Mouse (Mus musculus) inflammation-experienced regulatory T-cells, adult 6 months (primary cell): ENCODE measurements around the gene Odr4. TPM values are rescaled to one million over a fixed set of nuclear protein-coding genes. Genes with fewer than 3 reads are reported as not detected.

Experiments
- ATAC-seq: one replicate; pipeline ENCODE4 v1.8.0; 2017
- polyA plus RNA-seq, 3 experiments: library from polyadenylated mRNA; unstranded; fragments of 100-300 nt; shearing (Covaris generic); gene quantifications; one replicate each; pipeline ENCODE4 v1.2.1; 2017

Odr4 gene
- polyA plus RNA-seq, result 10 to 100 TPM; 30.3 to 35.3 (median 33.1) TPM

DNA sequence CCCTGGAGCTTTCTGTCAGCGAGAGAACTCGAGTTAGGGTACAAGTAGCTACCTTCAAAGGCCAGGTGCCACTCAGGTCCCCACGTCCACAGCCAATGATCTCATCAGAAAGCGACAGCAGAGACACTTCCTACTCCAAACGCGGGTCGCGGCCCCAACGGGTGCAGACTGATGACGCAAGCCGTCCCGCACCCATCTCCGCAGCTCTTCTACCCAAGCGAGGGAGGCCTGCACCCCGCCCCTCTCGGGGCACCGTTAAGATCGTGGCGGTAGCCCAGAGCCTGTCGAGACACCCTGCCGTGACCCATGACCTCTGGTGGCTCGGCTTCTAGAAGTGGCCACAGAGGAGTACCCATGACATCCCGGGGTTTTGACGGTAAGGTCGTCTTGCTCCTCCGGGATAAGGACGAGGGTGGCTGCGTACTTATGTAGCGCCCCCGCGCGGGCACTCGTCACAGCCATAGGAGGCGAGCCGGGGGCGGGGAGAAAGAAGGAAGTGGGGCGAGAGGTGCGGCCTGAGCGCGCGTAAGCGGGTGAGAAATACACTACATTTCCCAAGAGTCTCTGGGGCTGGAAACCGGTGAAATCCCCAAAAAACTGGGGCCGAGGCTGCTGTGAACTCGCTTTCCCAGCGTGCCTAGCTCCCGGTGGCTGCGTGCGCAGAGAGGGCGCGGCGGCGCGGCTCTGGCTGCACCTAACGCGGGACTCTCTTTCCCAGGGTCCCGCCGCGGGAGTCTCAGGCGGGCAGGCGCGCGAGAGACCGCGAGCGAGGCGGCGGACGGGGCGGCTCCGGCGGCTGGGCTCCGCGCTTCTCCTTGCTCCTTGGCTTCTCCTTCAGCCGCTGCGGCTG is at the start of gene Odr4, which contains the start of gene Tpr:
Gene Odr4 (minus strand): TSS at position 443 of the 850 bp plus-strand sequence.
Gene Tpr (plus strand): TSS at position 201 of the 850 bp plus-strand sequence.
- ATAC-seq, result peak; percentile 92

DNA sequence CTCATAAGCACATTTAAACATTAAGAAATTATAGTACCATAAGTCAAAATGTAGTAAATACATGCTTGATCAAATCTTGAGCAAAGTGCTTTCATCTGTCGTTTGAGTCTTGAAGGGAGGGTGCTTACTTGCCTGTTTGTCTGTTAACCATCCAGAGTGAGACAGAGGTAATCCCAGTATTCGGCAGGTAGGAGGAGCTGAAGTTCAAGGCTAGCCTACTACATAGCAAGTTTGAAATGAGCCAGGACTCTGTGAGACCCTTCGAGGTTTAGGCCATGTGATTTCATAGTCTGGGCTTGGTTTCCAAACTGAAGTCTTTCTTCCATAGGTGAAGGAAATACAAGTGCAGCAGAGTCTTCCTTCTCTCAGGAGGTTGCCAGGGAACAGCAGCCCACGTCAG is 48.9 kb upstream of the Odr4 start:
- ATAC-seq, result no peak

- ATAC-seq, result no peak
Observed at GRCm38 (mm10) chr1:150438641-150439040, 45.8 kb upstream of the Odr4 start.

DNA sequence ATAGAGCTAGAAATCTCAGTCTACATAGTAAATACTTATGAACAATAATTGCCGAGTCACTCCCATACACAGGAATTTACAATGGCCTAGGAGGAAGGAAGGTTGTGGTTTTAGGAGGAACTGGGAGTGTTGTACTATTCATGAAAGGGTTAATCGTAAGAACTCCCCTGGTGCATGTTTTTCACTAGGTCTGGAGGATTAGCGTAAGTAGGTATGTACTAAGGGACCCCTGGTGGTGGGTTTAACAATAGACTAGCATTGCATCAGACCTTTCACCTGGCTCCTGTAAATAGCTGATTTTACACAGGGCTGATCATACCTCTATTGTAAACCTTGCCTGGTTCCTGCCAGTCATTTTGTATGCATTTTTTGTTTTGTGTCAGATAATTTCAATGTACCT is 33.3 kb upstream of the Odr4 start:
- no peak for ATAC-seq

- ATAC-seq, result no peak
Observed at GRCm38 (mm10) chr1:150425665-150426064, 32.8 kb upstream of the Odr4 start.

- no peak for ATAC-seq
Observed at GRCm38 (mm10) chr1:150418426-150418825, 25.5 kb upstream of the Odr4 start.

- ATAC-seq, result no peak
Observed at GRCm38 (mm10) chr1:150416006-150416405, 23.1 kb upstream of the Odr4 start.

GRCm38 (mm10) chr1:150409996-150410395 is 17.1 kb upstream of the Odr4 start:
- ATAC-seq, result no peak

GRCm38 (mm10) chr1:150407285-150407684 is 14.4 kb upstream of the Odr4 start:
- no peak for ATAC-seq

DNA sequence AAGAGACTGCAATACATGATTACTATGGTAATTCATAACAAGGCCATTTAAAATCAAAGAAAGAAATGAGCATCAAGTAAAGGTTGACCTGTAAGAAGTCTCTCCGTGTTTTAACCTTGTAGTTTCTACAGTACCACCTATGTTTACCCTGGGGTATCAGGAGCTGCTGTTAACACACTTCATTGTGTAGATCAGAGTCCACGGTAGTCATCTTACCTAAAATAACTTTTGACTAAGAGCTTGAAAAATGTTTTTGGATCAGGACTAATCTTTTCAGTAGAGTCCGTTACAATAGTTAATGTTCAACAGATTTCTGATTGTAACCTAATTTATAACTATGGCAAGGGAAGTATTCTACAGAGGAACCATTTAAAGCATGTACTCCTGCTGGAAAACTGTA is 11.7 kb upstream of the Odr4 start:
- ATAC-seq, result no peak

DNA sequence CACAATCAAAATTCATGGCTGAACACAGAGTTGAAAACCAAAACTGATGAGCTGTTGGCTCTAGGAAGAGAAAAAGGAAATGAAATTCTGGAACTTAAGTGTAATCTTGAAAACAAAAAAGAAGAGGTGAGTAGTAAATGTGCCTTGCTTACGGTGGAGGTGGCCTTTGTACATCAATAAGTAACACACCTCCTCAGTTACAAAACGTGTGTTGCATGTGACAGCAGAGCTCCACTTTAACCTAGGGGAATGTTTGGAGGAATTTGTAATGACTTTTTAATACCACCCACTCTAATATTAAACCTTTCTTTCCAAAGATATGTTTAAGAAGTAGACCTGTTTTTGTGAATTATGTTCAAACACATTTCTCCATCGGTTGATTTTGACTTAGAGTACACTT is 11.0 kb upstream of the Odr4 start:
- ATAC-seq, result no peak

- ATAC-seq, result no peak
Observed at GRCm38 (mm10) chr1:150396001-150396400, 3.1 kb upstream of the Odr4 start.

- ATAC-seq, result peak; percentile 12
Observed at GRCm38 (mm10) chr1:150393488-150393852, 590 bp upstream of the Odr4 start.

DNA sequence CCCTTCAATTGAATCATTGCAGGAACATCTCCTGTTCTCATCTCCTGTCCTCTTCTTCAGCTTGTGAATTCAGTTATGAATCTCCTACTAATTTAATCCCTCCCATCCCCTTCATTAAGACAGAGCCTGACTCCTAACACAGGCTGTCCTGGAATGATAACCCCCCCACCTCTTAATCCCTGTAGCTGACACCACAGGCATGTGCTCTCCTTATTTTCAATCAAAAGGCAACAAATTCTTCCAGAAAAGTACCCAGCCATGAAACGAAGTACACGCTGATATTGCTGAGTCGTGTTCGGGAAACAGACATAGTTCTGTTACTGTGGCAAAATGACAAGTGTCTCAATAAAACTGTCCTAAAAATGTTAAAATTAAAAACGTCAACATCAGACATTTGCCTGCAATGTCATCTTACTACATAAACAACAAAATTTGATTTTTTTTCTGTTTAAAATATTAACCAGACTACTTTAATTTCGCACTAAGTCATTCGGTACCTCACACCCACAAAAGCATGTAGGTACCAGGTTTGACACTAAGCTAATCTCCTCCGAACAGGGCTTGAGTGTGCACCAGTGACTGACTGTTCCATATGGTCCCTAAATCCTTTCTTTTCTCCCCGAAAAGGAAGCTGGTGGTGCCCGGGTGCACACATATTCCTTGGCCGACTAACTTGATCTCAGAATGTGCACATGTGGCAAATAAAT is 796 bp downstream of the Odr4 start:
- no peak for ATAC-seq

- no peak for ATAC-seq
Observed at GRCm38 (mm10) chr1:150389390-150390129, 3.3 kb downstream of the Odr4 start.

GRCm38 (mm10) chr1:150387572-150387971 is 5.3 kb downstream of the Odr4 start:
- ATAC-seq, result no peak

GRCm38 (mm10) chr1:150384138-150384537 is 8.7 kb downstream of the Odr4 start:
- no peak for ATAC-seq

- ATAC-seq, result no peak
Observed at GRCm38 (mm10) chr1:150374247-150374646, 18.6 kb downstream of the Odr4 start.

DNA sequence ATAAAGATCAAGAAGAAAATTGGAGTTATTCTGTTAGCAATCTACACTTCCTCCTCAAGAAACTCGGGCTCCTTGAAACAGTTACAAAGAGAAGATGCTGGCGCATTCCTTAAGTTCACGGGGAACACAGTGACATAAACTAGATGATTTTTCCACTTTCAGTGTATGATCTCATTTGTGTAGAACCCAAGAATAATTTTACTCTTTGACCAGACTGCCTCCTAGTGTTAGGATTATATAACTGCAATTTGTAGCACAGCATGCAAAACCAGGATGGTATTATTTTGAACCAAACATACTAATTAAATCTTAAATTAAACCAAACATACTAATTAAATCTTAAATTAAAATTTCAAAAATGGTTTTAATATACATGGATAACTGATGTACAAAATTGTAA is 20.0 kb downstream of the Odr4 start:
- ATAC-seq, result no peak

DNA sequence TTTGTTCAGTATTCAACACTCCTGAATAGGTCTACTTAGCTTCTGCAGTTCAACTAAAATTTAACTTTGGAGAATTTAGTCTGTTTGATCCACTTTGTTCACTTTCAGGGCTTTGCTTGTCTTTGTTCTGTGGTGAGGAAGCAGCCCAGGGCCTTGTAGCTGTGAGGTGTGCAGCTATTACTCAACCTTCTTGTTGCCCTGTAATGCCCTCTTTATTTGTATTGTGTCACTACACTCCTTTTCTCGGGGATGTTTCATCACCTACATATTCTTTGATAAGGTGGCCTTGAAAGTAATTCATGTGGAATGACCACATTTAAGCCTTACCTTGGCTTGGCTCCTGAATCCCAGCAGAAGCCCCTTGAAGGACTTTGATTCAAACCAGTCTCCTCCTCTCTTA is 32.0 kb downstream of the Odr4 start:
- no peak for ATAC-seq

- no peak for ATAC-seq
Observed at GRCm38 (mm10) chr1:150335111-150335510, 57.8 kb downstream of the Odr4 start.

- no peak for ATAC-seq
Observed at GRCm38 (mm10) chr1:150319205-150319604, 73.7 kb downstream of the Odr4 start, which contains the start of gene Pdc. Gene Pdc (plus strand): TSS chr1:150319417.
